Mouse (Mus musculus) testis, adult 2 months (tissue): ENCODE data around the gene Mindy4.

ENCODE experiments used
- CTCF ChIP-seq: fragments of 200-500 bp; IDR thresholded peaks from 2 replicates; pipeline ENCODE4 v1.5.1; 2012; ENCODE audit warnings: low read depth, mild to moderate bottlenecking, inconsistent platforms, low read length, moderate library complexity; ENCODE audit not compliant: control insufficient read depth, insufficient read depth, insufficient replicate concordance
- POLR2A ChIP-seq: fragments of 200-500 bp; IDR thresholded peaks from 2 replicates; pipeline ENCODE4 v1.6.1; 2012; ENCODE audit warnings: low read depth, mild to moderate bottlenecking, inconsistent platforms, low read length, moderate library complexity; ENCODE audit not compliant: control insufficient read depth

GRCm38 (mm10) chr6:55256500-55257191, 53.5 kb downstream of the Mindy4 start:
- TF ChIP-seq CTCF: no peak
- no peak for TF ChIP-seq POLR2A
